Mouse (Mus musculus): ENCODE measurements around the gene Nosip. TPM values are rescaled to one million over a fixed set of nuclear protein-coding genes. Genes with fewer than 3 reads are reported as not detected.
"Not testable (repeated sequence)": the region's sequence is repeated elsewhere in the genome, so short reads cannot be mapped to it uniquely, and the experiment has no call there.

Nosip gene
- polyA plus RNA-seq, 1 experiment from 2014 or later, result 52.7 TPM

DNA sequence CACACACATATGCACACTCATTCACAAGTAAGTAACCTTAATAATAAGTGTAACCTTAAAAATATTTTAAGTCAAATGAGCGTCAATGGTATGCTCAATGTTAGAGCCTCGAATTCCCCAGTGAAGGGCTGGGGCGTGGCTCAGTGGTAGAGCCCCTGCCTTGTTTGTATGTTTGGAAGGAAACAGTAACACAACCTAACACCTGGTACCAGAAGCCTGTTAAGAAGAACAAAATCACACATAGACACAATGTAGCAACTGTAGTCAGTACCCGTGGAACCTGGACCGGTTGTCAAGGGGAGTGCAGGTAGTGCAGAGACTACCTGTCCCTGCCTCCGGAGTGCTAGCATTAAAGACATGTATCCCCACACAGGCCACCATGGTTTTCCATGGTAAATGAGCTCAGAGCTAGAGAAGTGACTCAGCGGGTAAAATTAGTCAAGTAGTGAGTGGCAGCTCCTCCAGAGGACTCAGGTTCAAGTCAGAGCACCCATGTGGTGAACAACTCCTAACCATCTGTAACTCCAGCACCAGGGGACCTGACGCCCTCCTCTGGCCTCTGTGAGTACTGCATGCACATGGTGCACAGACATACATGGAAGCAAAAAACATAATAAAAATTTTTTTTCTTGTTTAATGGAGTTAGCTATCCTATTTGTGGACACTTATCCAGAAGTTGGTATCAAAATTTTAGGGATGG is 36.5 kb downstream of the Nosip start:
- no peaks in the 10 kb centered on the region for H3K36me3 ChIP-seq (ENCODE audit: poor library complexity, severe bottlenecking)
- no peaks in the 10 kb centered on the region for H3K4me1 ChIP-seq
- H3K4me3 ChIP-seq, result no peak overlapping the region
- H3K27me3 ChIP-seq, result no peaks in the 10 kb centered on the region
- H3K27ac ChIP-seq, result no peak overlapping the region
- H3K4me2 ChIP-seq, result no peak overlapping the region
- H3K9me3 ChIP-seq (replicated peaks), result no peaks in the 10 kb centered on the region
- no peak for ATAC-seq
- 91% methylated on average over 8 of the region's 8 CpGs for WGBS
- no peak overlapping the region for H3K9ac ChIP-seq

DNA sequence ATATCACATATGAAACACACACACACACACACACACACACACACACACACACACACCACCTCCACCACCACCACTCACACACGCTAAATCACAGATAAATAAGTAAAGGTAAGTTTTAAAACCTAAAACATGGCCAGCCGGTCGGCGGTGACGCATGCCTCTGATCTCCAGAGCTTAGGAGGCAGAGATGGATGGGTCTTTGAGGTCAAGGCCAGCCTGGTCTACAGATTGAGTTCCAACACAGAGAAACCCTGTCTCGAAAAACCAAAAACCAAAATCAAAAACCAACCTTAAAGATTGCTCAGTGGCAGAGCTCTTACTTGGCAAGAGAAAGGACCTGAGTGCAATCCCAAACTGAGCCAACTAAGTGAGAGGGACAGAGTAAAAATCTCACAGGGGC is 37.8 kb downstream of the Nosip start:
- Histone ChIP-seq H3K4me3 (no peak overlapping the region), H3K9ac (no peak overlapping the region)
- ATAC-seq, result no peak

DNA sequence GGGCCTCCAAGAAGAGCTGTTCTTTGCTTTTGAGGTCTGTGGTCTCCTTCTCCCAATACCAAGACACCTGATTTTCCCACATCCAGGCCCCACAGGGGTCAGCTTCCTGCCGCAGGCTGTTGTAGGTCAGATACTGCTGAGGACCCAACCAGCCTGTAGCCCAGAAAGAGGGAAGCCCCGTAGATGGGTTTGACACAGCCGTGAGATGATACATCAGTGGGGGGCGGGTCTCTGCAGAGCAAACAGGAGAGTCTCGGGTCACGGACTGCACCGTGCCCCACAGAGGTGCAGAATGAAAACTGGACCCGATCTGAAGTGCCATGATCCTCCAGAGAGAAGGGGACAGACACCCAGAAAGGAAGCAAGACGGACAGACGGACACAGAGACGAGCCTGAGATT is 40.2 kb downstream of the Nosip start:
- no peak for ATAC-seq
- Histone ChIP-seq H3K36me3 (ENCODE audit: poor library complexity, severe bottlenecking) (no peaks in the 10 kb centered on the region), H3K4me1 (no peaks in the 10 kb centered on the region), H3K4me3 (no peak overlapping the region), H3K4me2 (no peak overlapping the region), H3K9me3 (replicated peaks) (no peaks in the 10 kb centered on the region), H3K27me3 (no peaks in the 10 kb centered on the region), H3K27ac (no peak overlapping the region), H3K9ac (no peak overlapping the region)
- 94% methylated on average over 11 of the region's 11 CpGs for WGBS

More for the DNA sequence above, 37.8 kb downstream of the Nosip start:
- H3K9me3 ChIP-seq (replicated peaks), result no peaks in the 10 kb centered on the region
- no peaks in the 10 kb centered on the region for H3K27me3 ChIP-seq
- WGBS, result 92% methylated on average over 6 of the region's 6 CpGs
- H3K4me1 ChIP-seq, result no peaks in the 10 kb centered on the region
- no peak overlapping the region for H3K27ac ChIP-seq
- no peak overlapping the region for H3K4me2 ChIP-seq
- H3K36me3 ChIP-seq (ENCODE audit: poor library complexity, severe bottlenecking), result no peaks in the 10 kb centered on the region

DNA sequence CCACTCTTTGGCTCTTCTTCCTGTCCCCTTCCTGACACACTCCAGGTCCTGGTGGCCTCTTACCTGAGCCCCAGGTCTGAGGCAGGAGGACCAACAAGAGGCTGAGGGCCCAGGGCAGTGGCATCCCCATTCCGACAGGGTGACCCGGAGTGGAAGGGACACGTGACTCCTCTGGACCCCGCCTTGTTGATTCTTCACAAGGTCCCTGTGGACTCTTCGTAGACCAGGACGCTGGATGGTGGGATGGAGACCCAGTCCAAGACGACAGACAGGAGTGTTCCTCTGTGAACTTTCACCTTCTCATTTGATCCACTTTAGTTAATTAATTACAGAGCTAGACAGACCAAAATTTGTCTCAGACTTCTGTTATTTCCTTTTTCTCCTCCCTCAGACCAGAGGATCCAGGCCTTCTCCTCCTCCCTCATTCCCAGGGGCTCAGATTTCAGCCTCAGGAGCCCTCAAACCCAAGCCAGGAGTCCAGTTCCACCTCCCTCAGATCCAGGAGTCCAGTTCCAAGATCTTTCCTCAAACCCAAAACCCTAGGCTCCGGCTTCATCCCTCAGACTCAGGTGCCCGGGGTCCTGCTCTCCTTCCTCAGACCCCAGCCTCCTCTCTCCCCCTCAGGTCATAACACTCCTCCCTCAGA is 40.8 kb downstream of the Nosip start:
- Histone ChIP-seq H3K9me3 (replicated peaks) (no peaks in the 10 kb centered on the region), H3K27ac (no peak overlapping the region), H3K4me2 (no peak overlapping the region), H3K36me3 (ENCODE audit: poor library complexity, severe bottlenecking) (no peaks in the 10 kb centered on the region), H3K4me1 (no peaks in the 10 kb centered on the region), H3K9ac (no peak overlapping the region), H3K4me3 (no peak overlapping the region), H3K27me3 (no peaks in the 10 kb centered on the region)
- WGBS, result 83% methylated on average over 9 of the region's 9 CpGs
- no peak for ATAC-seq

DNA sequence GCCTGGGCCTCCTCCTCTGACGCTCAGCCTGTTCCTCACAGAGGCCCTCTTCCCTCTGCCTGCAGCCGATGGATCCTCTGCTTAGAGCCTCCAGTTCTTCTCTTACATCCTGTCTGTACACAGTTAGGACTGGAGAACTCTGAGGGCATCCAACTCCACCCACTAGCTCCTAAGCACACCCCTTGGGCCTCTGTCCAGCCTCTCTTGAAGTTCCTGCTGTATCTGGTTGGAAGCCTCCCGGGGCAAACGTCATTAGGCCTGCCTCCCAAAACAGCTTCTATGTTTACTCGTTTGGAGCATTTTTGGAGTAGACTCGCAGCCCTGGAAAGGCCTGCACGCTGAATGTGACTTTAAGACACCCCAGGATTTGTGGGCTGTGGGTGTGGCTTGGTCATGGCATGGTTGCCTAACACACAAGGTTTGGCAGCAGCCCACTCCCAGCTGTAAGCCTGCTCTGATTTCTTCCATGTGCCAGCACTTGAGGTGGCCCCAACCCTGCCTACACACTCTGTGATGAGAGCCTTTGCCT is 41.5 kb downstream of the Nosip start, which contains the start of gene Fcgrt:
Gene Fcgrt, minus strand, starts transcription at position 200 of the 529 bp plus-strand sequence.
- 80% methylated on average over 7 of the region's 7 CpGs for WGBS
- H3K4me2 ChIP-seq, result no peak within 1 kb of the TSS

DNA sequence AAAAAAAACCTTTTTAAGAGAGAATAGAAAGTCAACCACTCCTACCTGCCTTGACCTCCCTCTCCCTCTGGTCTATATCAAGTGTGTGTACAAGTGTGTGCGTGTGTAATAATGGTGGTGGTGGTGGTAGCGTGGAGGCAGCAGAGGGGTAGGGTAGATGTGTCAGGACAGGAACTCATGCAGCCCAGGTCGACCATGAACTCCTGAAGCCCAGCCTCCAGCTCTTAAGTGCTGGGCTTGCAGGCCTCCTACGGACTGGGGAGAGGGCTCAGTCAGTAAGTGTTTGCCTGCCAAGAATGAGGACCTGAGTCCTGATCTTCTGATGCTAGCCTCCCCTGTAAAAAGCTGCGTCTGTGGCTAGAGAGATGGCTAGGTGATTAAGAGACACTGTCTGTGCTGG is 42.7 kb downstream of the Nosip start:
- Histone ChIP-seq H3K36me3 (ENCODE audit: poor library complexity, severe bottlenecking) (no peaks in the 10 kb centered on the region), H3K27me3 (no peaks in the 10 kb centered on the region), H3K4me3 (no peak overlapping the region), H3K4me2 (no peak overlapping the region), H3K9me3 (replicated peaks) (no peaks in the 10 kb centered on the region), H3K27ac (no peak overlapping the region), H3K4me1 (no peaks in the 10 kb centered on the region), H3K9ac (no peak overlapping the region)
- no peak for ATAC-seq
- 87% methylated on average over 5 of the region's 5 CpGs for WGBS

More for the DNA sequence above, 41.5 kb downstream of the Nosip start, which contains the start of gene Fcgrt:
- Histone ChIP-seq H3K4me3 (no peak within 1 kb of the TSS), H3K36me3 (ENCODE audit: poor library complexity, severe bottlenecking) (no peaks in the 10 kb centered on the region), H3K4me1 (no peaks in the 10 kb centered on the region), H3K9ac (no peak within 1 kb of the TSS), H3K27me3 (no peaks in the 10 kb centered on the region), H3K9me3 (replicated peaks) (no peaks in the 10 kb centered on the region), H3K27ac (no peak within 1 kb of the TSS)
- no peak for ATAC-seq

DNA sequence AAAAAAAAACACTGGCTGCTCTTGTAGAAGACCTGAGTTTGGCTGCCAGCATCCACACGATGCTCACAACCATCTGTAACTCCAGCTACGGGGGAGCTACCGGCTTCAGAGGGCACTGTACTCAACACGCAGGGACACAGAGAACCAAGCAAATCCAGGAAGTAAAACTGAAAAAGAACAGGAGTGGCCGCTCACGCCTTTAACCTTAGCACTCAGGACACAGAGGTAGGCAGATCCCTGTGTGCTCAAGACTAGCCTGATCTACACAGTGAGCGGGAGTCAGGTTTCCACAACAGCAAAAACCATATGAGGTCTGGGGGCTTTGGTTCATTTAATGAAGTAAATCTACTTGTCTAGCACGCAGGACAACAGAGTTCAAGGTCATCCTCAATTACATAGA is 43.3 kb downstream of the Nosip start:
- Histone ChIP-seq H3K4me2 (no peak overlapping the region), H3K9ac (no peak overlapping the region), H3K27ac (no peak overlapping the region), H3K9me3 (replicated peaks) (no peaks in the 10 kb centered on the region), H3K4me3 (no peak overlapping the region), H3K36me3 (ENCODE audit: poor library complexity, severe bottlenecking) (no peaks in the 10 kb centered on the region), H3K4me1 (no peaks in the 10 kb centered on the region), H3K27me3 (no peaks in the 10 kb centered on the region)
- no peak for ATAC-seq
- 79% methylated on average over 8 of the region's 8 CpGs for WGBS

DNA sequence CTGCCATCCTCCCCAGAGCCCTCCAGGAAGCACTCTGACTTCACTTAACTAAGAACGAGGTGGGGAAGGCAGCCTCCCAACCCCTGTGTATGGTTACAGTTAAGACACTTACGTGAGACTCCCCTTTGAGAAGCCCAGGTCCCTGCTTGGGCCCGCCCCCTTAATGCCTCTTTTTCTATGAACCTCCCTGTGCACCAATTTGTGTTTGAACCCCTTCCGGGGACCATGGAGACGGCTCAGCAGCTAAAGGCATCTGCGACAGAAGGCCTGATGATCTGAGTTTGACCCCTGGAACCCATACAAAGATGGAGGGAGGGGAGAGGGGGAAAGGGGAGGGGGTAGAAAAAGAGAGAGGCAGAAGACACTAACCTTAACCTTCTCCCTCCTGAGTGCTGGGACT is 44.2 kb downstream of the Nosip start:
- H3K27me3 ChIP-seq, result no peaks in the 10 kb centered on the region
- H3K4me1 ChIP-seq, result no peaks in the 10 kb centered on the region
- 24% methylated on average over 6 of the region's 6 CpGs for WGBS

DNA sequence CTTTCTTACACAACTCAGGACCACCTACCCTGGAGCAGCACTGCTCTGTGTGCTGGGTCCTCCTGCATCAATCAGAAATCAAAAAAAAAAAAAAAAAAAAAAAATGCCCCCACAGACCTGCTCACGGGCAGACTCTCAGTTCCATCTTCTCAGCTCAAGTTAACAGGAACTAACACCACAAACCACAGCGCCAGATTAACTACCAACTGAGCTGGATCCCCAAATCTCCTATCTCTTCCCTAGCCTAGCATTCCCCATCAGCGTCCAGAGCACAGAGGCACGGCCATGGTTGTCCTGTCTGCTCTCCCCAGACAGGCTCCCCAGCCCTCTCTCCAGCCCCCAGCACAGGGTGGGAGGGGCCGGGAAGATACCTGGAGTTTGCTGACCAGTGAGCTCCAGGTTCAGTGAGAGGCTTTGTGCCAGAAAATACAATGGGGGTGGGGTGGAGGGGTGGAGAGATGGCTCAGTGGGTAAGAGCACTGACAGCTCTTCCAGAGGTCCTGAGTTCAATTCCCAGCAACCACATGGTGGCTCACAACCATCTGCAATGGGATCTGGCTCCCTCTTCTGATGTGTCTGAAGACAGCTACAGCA is 44.9 kb downstream of the Nosip start:
- 56% methylated on average over 5 of the region's 5 CpGs for WGBS
- no peak overlapping the region for H3K4me2 ChIP-seq
- no peak for ATAC-seq

More for the DNA sequence above, 44.2 kb downstream of the Nosip start:
- no peak for ATAC-seq
- Histone ChIP-seq H3K9ac (no peak overlapping the region), H3K4me2 (no peak overlapping the region), H3K27ac (no peak overlapping the region), H3K36me3 (ENCODE audit: poor library complexity, severe bottlenecking) (no peaks in the 10 kb centered on the region), H3K4me3 (no peak overlapping the region), H3K9me3 (replicated peaks) (no peaks in the 10 kb centered on the region)

DNA sequence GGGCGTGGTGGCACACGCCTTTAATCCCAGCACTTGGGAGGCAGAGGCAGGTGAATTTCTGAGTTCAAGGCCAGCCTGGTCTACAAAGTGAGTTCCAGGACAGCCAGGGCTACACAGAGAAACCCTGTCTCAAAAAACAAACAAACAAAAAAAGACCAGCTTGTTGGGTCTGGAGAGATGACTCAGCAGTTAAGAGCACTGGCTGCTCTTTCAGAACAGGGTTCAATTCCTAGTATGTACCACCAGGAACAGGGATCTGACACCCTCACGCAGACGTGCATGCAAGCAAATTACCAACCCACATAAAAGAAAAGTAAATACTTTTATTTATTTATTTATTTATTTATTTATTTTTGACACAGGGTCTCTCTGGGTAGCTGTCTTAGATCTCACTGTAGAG is 47.9 kb downstream of the Nosip start:
- WGBS, result 89% methylated on average over 4 of the region's 4 CpGs
- H3K4me3 ChIP-seq; H3K9ac ChIP-seq; H3K4me1 ChIP-seq; H3K36me3 ChIP-seq (ENCODE audit: poor library complexity, severe bottlenecking); ATAC-seq; H3K4me2 ChIP-seq; H3K27me3 ChIP-seq; H3K9me3 ChIP-seq (replicated peaks); H3K27ac ChIP-seq: not testable (repeated sequence)

More for the DNA sequence above, 44.9 kb downstream of the Nosip start:
- Histone ChIP-seq H3K4me3 (no peak overlapping the region), H3K4me1 (no peaks in the 10 kb centered on the region), H3K27me3 (no peaks in the 10 kb centered on the region), H3K27ac (no peak overlapping the region), H3K9ac (no peak overlapping the region), H3K36me3 (ENCODE audit: poor library complexity, severe bottlenecking) (no peaks in the 10 kb centered on the region), H3K9me3 (replicated peaks) (no peaks in the 10 kb centered on the region)

DNA sequence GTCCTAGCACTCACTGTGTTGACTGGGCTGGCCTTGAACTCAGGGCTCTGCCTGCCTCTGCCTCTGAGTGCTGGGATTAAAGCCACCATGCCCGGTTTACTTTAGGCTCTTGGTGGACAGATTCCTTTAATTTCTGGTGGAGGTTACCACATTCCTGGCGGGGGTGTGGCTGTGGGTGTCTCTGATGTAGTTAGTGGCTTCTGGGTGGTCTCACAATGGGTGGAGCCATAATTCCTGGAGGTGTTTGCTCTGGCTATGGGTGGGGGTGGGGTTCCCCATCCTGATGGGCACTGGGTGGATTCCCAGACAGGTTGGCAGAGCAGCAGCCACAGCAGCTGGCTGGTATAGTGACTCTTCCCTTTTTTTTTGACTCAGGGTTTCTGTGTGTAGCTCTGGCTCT is 49.7 kb downstream of the Nosip start:
- no peaks in the 10 kb centered on the region for H3K4me1 ChIP-seq
- no peak overlapping the region for H3K9ac ChIP-seq
- no peak overlapping the region for H3K4me2 ChIP-seq
- ATAC-seq, result no peak
- WGBS, result 73% methylated on average over 2 of the region's 2 CpGs
- no peak overlapping the region for H3K27ac ChIP-seq
- H3K36me3 ChIP-seq (ENCODE audit: poor library complexity, severe bottlenecking), result no peaks in the 10 kb centered on the region
- no peaks in the 10 kb centered on the region for H3K27me3 ChIP-seq
- no peaks in the 10 kb centered on the region for H3K9me3 ChIP-seq (replicated peaks)
- H3K4me3 ChIP-seq, result no peak overlapping the region

DNA sequence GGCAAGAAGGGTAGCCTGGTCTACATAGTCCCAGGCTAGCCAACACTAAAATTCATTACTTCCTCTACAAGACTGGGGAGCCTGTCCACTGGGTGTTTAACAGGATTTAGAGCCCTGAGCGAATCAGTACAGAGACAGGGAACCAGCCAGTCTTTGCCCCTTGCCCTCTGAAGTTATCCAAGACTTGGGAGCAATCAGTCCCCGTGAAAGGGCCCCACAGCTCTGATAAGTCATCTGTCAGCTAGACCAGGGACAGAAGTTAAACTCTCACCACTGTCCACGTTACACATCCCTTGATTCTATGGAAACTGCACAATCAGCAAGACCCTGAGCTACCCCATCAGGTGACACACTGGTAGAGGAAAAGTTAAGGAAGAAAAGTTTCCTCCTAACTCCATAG is 50.3 kb downstream of the Nosip start:
- Histone ChIP-seq H3K4me2 (no peak overlapping the region), H3K9me3 (replicated peaks) (no peaks in the 10 kb centered on the region), H3K4me3 (no peak overlapping the region), H3K4me1 (no peaks in the 10 kb centered on the region), H3K27ac (no peak overlapping the region), H3K9ac (no peak overlapping the region), H3K27me3 (no peaks in the 10 kb centered on the region), H3K36me3 (ENCODE audit: poor library complexity, severe bottlenecking) (peaks cover under 1% of the 10 kb centered on the region; the same call in 1 of the 2 replicates)
- no peak for ATAC-seq
- WGBS, result 72% methylated on average over 3 of the region's 3 CpGs

Measured in forebrain, embryonic 13.5 days (tissue).